Mouse (Mus musculus) forebrain, embryonic 15.5 days (tissue): ENCODE measurements around the gene Fam104a. TPM values are rescaled to one million over a fixed set of nuclear protein-coding genes. Genes with fewer than 3 reads are reported as not detected.
A peak's percentile ranks its signal among the peaks of the same experiment; 100 is the strongest.

ENCODE experiments used
- ATAC-seq: fragments of 200-750 bp; cut with Nextera tagmentation; replicated peaks from 2 replicates; pipeline ENCODE4 v1.8.0; 2017; ENCODE audit warnings: mild to moderate bottlenecking, moderate TSS enrichment, moderate library complexity
- H3K27ac ChIP-seq: fragments of 300-500 bp; sonication (generic); replicated peaks from 2 replicates; pipeline ENCODE4 v1.5.1; 2015; ENCODE audit warnings: mild to moderate bottlenecking, inconsistent platforms
- H3K27me3 ChIP-seq: fragments of 300-500 bp; sonication (generic); 2 replicates; pipeline ENCODE4 v1.6.1; 2015; ENCODE audit warnings: inconsistent platforms
- H3K36me3 ChIP-seq: fragments of 300-500 bp; sonication (generic); 2 replicates; pipeline ENCODE4 v1.6.1; 2015; ENCODE audit warnings: mild to moderate bottlenecking, inconsistent platforms
- H3K4me1 ChIP-seq: fragments of 300-500 bp; sonication (generic); 2 replicates; pipeline ENCODE4 v1.6.1; 2015; ENCODE audit warnings: inconsistent platforms
- H3K4me2 ChIP-seq: fragments of 300-500 bp; sonication (generic); replicated peaks from 2 replicates; pipeline ENCODE4 v1.6.1; 2015; ENCODE audit warnings: mild to moderate bottlenecking, inconsistent platforms
- H3K4me3 ChIP-seq: fragments of 300-500 bp; sonication (generic); 2 replicates; pipeline ENCODE4 v1.5.1; 2015; ENCODE audit warnings: mild to moderate bottlenecking, inconsistent platforms
- H3K9ac ChIP-seq: fragments of 300-500 bp; sonication (generic); replicated peaks from 2 replicates; pipeline ENCODE4 v1.6.1; 2015; ENCODE audit warnings: mild to moderate bottlenecking, inconsistent platforms
- H3K9me3 ChIP-seq: fragments of 300-500 bp; sonication (generic); 2 replicates; pipeline ENCODE4 v1.6.1; 2016; ENCODE audit warnings: inconsistent platforms
- WGBS: fragments of 180-500 bp; shearing (Covaris S2); methylation state at CpG from one replicate; pipeline ENCODE4 v1.1.7; 2015; ENCODE audit warnings: mixed read lengths; 5-methylcytosine and 5-hydroxymethylcytosine counted together
- polyA plus RNA-seq: library from polyadenylated mRNA; unstranded; fragments of >200 nt; fragmentation: Nextera tagmentation; extraction: Ambion mirVana; gene quantifications from 2 replicates; pipeline ENCODE4 v1.2.1, GENCODE M21; 2015

The Fam104a gene
- polyA plus RNA-seq, 1 experiment from 2014 or later = 47.2 TPM

DNA sequence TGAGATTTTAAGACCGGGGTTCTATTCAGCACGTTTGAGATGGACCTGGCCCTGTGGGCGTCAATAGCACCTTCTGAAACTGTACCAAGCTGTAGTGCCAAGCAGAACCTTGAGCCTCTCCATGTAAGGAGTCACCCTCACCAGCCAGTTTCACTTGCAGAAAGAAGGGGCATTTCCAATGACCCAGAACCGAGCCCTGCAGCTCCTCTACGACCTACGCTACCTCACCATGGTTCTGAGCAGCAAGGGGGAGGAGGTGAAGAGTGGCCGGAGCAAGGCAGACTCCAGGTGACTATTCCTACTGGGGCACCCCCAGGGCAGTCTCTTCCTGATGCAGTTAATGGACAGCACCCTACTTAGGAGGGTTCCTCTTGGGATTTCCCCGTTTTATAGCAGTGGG lies 25.6 kb downstream of the Fam104a start:
- no peak overlapping the region for H3K4me3 ChIP-seq
- H3K36me3 ChIP-seq = peaks cover 89% of the 10 kb centered on the region
- H3K27ac ChIP-seq = no peak overlapping the region
- no peak for ATAC-seq
- H3K9ac ChIP-seq = no peak overlapping the region
- no peaks in the 10 kb centered on the region for H3K27me3 ChIP-seq
- 87% methylated on average over 8 of the region's 8 CpGs for WGBS
- H3K9me3 ChIP-seq = no peaks in the 10 kb centered on the region
- H3K4me2 ChIP-seq = no peak overlapping the region
- peaks cover 30% of the 10 kb centered on the region for H3K4me1 ChIP-seq

- no peak overlapping the region for H3K4me2 ChIP-seq
- peaks cover 95% of the 10 kb centered on the region for H3K36me3 ChIP-seq
- ATAC-seq = no peak
- no peak overlapping the region for H3K4me3 ChIP-seq
- H3K27me3 ChIP-seq = no peaks in the 10 kb centered on the region
- H3K9me3 ChIP-seq = no peaks in the 10 kb centered on the region
- 89% methylated on average over 4 of the region's 4 CpGs for WGBS
- peaks cover 30% of the 10 kb centered on the region for H3K4me1 ChIP-seq
- 0 out of 2 replicates have a peak overlapping the region, but pooled peaks have one; percentile 11 for H3K27ac ChIP-seq
- no peak overlapping the region for H3K9ac ChIP-seq
Observed at GRCm38 (mm10) chr11:113657221-113657620, 26.7 kb downstream of the Fam104a start.

GRCm38 (mm10) chr11:113656511-113656932 lies 27.4 kb downstream of the Fam104a start:
- Histone ChIP-seq H3K27ac (peak overlapping the region; percentile 33; the same call in 1 of the 2 replicates), H3K27me3 (no peaks in the 10 kb centered on the region)
- no peak for ATAC-seq

GRCm38 (mm10) chr11:113654561-113655270 lies 29.2 kb downstream of the Fam104a start:
- Histone ChIP-seq H3K4me2 (no peak overlapping the region), H3K9me3 (no peaks in the 10 kb centered on the region), H3K36me3 (peaks cover 78% of the 10 kb centered on the region), H3K27me3 (no peaks in the 10 kb centered on the region), H3K9ac (no peak overlapping the region), H3K4me3 (no peak overlapping the region), H3K4me1 (peaks cover 47% of the 10 kb centered on the region), H3K27ac (peak overlapping the region; percentile 72)
- ATAC-seq = no peak
- 71% methylated on average over 18 of the region's 18 CpGs for WGBS

More at GRCm38 (mm10) chr11:113656511-113656932, 27.4 kb downstream of the Fam104a start:
- Histone ChIP-seq H3K4me3 (no peak overlapping the region), H3K4me2 (no peak overlapping the region), H3K4me1 (peaks cover 35% of the 10 kb centered on the region), H3K9ac (no peak overlapping the region), H3K36me3 (peaks cover 94% of the 10 kb centered on the region), H3K9me3 (no peaks in the 10 kb centered on the region)
- 87% methylated on average over 8 of the region's 8 CpGs for WGBS

GRCm38 (mm10) chr11:113654105-113654504 lies 29.9 kb downstream of the Fam104a start:
- no peak overlapping the region for H3K9ac ChIP-seq
- WGBS = 92% methylated on average over 15 of the region's 15 CpGs
- H3K9me3 ChIP-seq = no peaks in the 10 kb centered on the region
- H3K27ac ChIP-seq = peak overlapping the region; percentile 72; the same call in 1 of the 2 replicates
- no peak overlapping the region for H3K4me3 ChIP-seq
- ATAC-seq = no peak
- H3K4me1 ChIP-seq = peaks cover 48% of the 10 kb centered on the region
- H3K4me2 ChIP-seq = no peak overlapping the region
- peaks cover 72% of the 10 kb centered on the region for H3K36me3 ChIP-seq
- H3K27me3 ChIP-seq = no peaks in the 10 kb centered on the region

DNA sequence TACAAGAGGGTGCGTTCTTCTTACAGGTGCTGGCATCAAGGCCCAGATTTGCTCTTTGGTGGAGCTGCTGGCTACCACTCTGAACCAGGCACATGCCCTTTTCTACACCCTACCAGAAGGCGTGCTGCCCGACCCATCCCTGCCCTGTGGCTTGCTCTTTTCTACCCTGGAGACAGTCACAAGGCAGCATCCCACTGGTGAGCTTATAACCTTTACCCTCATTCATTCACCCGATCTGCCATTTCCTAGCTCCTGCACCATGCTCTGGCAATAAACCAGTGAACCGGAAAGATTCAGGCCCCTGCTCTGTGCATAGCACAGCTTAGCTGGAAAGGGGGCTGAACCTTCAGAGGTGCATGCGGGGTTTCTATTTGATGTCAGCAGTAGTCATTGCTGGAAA lies 31.4 kb downstream of the Fam104a start:
- H3K4me2 ChIP-seq = no peak overlapping the region
- no peak for ATAC-seq
- WGBS = 91% methylated on average over 6 of the region's 6 CpGs
- no peaks in the 10 kb centered on the region for H3K27me3 ChIP-seq
- H3K27ac ChIP-seq = no peak overlapping the region
- peaks cover 57% of the 10 kb centered on the region for H3K36me3 ChIP-seq
- no peak overlapping the region for H3K4me3 ChIP-seq
- peaks cover 60% of the 10 kb centered on the region for H3K4me1 ChIP-seq
- no peak overlapping the region for H3K9ac ChIP-seq
- no peaks in the 10 kb centered on the region for H3K9me3 ChIP-seq

GRCm38 (mm10) chr11:113651907-113652273 lies 32.1 kb downstream of the Fam104a start:
- Histone ChIP-seq H3K4me2 (no peak overlapping the region), H3K27ac (peak overlapping the region; percentile 93), H3K4me3 (no peak overlapping the region), H3K27me3 (no peaks in the 10 kb centered on the region), H3K9me3 (no peaks in the 10 kb centered on the region), H3K4me1 (peaks cover 57% of the 10 kb centered on the region), H3K36me3 (peaks cover 51% of the 10 kb centered on the region), H3K9ac (no peak overlapping the region)
- ATAC-seq = no peak
- 42% methylated on average over 8 of the region's 8 CpGs for WGBS

DNA sequence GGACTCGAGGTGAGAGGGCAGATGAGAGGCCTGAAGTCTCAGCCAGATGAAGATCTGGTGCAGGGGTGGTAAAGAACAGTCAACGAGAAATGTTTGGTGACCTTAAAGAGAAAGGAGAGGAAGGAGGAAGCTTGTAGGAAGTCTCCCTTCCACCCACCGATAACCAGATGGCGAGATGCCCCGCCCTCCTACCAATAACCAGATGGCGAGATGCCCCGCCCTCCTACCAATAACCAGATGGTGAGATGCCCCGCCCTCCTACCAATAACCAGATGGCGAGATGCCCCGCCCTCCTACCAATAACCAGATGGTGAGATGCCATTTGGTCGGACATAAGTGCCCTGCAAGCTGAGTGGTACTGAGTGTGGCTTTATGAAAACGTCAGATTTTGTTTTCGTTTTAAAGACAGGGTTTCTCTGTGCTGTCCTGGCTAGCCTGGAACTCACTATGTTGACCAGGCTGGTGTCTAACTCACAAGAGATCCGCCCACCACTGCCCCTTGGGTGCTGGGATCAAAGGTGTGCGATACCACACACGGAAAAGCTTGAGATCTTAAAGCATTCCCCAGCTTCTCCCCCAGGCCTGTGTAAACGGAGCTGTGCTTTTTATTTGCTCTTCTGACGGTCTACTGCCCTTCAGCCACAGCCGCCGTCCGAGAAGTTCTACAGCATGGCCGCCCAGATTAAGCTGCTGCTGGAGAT lies 32.6 kb downstream of the Fam104a start:
- Histone ChIP-seq H3K27ac (peak overlapping the region; percentile 93), H3K9ac (no peak overlapping the region), H3K4me1 (peaks cover 52% of the 10 kb centered on the region), H3K4me2 (no peak overlapping the region), H3K9me3 (no peaks in the 10 kb centered on the region), H3K4me3 (peak overlapping the region; percentile 7; the same call in 1 of the 2 replicates), H3K36me3 (peaks cover 46% of the 10 kb centered on the region), H3K27me3 (no peaks in the 10 kb centered on the region)
- ATAC-seq = no peak
- 72% methylated on average over 22 of the region's 22 CpGs for WGBS

- 0% methylated on average over 53 of the region's 91 CpGs for WGBS
- peak; percentile 81 for ATAC-seq
- no peaks in the 10 kb centered on the region for H3K27me3 ChIP-seq
Observed at GRCm38 (mm10) chr11:113649353-113650210, 34.4 kb downstream of the Fam104a start, which contains the start of gene Slc39a11. Gene Slc39a11, minus strand, starts transcription at chr11:113650079.

DNA sequence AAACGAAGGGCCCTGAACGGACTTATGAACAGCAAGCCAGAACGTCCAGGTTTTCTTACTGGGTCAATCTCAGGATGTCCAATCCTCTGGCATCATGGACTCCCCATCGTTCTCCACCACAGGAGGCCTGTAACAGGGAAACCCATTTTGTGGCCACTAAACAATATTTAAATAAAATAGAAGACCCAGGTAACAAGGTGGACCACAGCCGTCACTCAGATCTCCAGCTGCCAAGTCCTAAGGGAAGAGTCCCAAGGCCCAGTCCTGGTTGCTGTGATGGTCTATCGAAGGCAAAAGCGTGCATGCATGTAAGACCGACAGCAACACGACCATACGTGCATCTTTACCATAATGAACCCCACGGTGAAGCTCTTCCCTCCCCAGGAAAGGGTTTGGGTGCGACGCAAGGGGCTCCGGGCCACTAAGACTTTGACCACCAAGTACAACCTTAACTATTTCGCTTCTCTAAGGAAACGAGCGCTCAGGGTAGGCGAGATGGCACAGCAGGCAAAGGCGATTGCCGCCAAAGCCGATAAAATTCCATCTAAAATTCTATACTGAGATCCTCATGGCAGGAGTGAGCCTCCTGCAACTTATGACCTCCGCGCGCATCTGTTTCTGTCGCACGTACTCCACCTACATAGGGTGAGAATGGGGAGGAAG lies 35.1 kb downstream of the Fam104a start, which contains the start of gene Cog1:
Gene Cog1, plus strand, starts transcription at position 480 of the 663 bp plus-strand sequence.
- no peak for ATAC-seq
- Histone ChIP-seq H3K36me3 (peaks cover 21% of the 10 kb centered on the region), H3K4me1 (peaks cover 29% of the 10 kb centered on the region), H3K27ac (peak within 1 kb of the TSS; percentile 93), H3K9ac (peak within 1 kb of the TSS; percentile 97), H3K4me3 (peak within 1 kb of the TSS; percentile 97), H3K9me3 (no peaks in the 10 kb centered on the region), H3K4me2 (peak within 1 kb of the TSS; percentile 72), H3K27me3 (no peaks in the 10 kb centered on the region)
- WGBS = 42% methylated on average over 26 of the region's 26 CpGs

More at GRCm38 (mm10) chr11:113649353-113650210, 34.4 kb downstream of the Fam104a start, which contains the start of gene Slc39a11:
- Histone ChIP-seq H3K9me3 (no peaks in the 10 kb centered on the region), H3K4me1 (peaks cover 34% of the 10 kb centered on the region), H3K36me3 (peaks cover 29% of the 10 kb centered on the region), H3K9ac (peak within 1 kb of the TSS; percentile 97), H3K4me2 (peak within 1 kb of the TSS; percentile 72), H3K4me3 (peak within 1 kb of the TSS; percentile 97), H3K27ac (peak within 1 kb of the TSS; percentile 93)

DNA sequence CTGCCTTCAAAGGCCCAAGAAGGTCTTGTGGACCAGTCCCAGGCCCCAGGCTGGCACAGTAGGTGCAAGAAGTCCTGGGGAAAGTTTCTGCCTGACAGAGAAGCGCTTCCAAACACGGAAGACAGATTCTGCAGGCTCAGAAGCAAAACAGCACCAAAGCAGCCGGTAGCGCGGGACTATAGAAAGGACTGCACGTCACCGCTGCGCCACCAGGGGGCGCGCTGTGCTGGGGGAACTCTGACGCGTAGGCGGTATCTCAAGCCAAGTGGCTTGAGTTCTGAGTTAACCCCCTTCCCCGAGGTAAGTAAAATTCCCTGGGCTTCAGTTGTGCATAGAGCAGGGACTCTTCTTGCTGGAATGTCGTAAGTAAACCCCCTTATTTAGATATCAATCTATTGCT lies 35.8 kb downstream of the Fam104a start:
- H3K9ac ChIP-seq = 0 out of 2 replicates have a peak overlapping the region, but pooled peaks have one; percentile 19
- peak overlapping the region; percentile 72 for H3K4me2 ChIP-seq

More for the DNA sequence above, 35.8 kb downstream of the Fam104a start:
- WGBS = 4% methylated on average over 15 of the region's 15 CpGs
- Histone ChIP-seq H3K4me1 (peaks cover 29% of the 10 kb centered on the region), H3K27ac (no peak overlapping the region), H3K4me3 (no peak overlapping the region), H3K36me3 (peaks cover 15% of the 10 kb centered on the region), H3K27me3 (no peaks in the 10 kb centered on the region), H3K9me3 (no peaks in the 10 kb centered on the region)
- 0 out of 2 replicates have a peak, but pooled peaks have one; percentile 17 for ATAC-seq
